Mouse (Mus musculus) CH12.LX (cell line): Measurements from ENCODE around the gene Pfkfb3.

Source experiments
- CTCF ChIP-seq, 2 experiments: IDR thresholded peaks in 1 of 2; conservative IDR thresholded peaks in 1 of 2; 2 replicates each; pipeline ENCODE4 v1.5.1; 2011 to 2012; ENCODE audit warnings: low read depth in 2 of 2, low read length in 2 of 2, improper control_type of control experiment in 1 of 2, inconsistent platforms in 1 of 2, mild to moderate bottlenecking in 1 of 2, moderate library complexity in 1 of 2
- POLR2A ChIP-seq: IDR thresholded peaks from 2 replicates; pipeline ENCODE4 v1.6.1; 2011; ENCODE audit warnings: low read depth, mild to moderate bottlenecking, improper control_type of control experiment, low read length

DNA sequence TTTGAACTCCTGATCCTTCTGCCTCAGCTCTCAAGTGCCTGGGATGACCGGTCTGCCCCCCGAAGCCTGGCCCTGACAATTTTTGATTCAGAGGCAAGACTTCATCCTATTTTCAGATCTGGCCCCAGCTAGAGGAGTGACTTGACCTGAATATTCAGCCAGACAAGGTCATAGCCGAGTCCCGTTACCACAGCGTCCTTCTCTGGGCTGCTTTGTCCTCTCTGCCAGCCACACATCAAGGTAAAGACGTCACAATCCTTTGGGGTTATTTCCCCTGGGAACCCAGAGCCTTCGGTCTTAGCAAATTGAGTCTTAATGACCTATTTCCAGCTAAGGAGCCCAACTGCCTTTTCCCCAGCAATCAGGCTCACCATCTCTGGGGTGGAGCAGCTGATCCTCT, 14.6 kb upstream of the Pfkfb3 start:
- TF ChIP-seq POLR2A: no peak
- no peak for TF ChIP-seq CTCF (conservative IDR thresholded peaks at IDR 0.05 in 1 of 2, IDR thresholded peaks at IDR 0.05 in 1 of 2; ENCODE audit: low read depth in 2 of 2, low read length in 2 of 2)
